Mouse (Mus musculus) ovary, adult 18-20 months (tissue): ENCODE results near the gene Nrf1.

Source experiments
- DNase-seq: peaks from one replicate; pipeline ENCODE4 v3.0.0; 2022; ENCODE audit warnings: low spot score, mixed read lengths

Gene Nrf1

GRCm38 (mm10) chr6:30150471-30150870, 102.7 kb downstream of the Nrf1 start:
- no peak for DNase-seq

DNA sequence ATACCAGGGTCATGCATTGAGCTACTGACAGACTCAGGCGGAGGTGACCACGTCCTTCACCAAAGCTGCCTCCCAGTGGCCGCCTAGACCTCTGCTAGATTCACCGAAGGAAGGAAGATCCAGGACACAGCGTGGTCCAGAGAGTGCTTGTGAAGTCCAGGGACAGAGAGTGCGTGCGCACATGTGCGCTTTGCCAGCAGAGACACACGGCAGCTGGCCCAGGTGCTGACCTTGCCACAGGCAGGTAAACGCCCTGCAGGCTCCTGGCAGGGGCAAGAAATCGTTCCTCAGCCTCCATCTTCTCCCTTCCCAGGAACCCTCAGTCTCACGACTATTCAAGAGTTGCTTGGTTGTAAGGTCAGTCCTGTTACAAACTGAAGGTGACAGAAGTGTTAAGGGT, 104.4 kb downstream of the Nrf1 start:
- DNase-seq, result no peak

GRCm38 (mm10) chr6:30152649-30153048, 104.9 kb downstream of the Nrf1 start:
- no peak for DNase-seq

DNA sequence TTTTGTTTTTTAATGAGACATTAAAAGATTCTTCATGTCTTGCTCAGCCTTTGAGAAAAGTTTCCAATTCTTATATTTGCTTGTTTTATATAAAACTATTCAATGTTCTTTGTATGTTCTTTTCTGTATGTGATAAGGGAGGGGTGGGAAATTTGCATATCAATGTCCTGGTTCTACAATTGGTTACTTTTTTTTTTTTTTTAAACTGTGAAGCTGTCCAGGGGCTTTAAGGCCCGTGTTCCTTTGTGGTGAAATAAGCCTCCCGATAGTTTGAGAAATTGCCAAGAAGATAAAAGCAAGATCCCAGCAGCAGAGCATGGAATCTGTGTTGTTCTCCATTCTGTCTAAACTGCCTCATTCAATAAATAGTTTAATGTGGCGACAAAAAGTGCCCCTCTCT, 105.3 kb downstream of the Nrf1 start:
- DNase-seq, result no peak

DNA sequence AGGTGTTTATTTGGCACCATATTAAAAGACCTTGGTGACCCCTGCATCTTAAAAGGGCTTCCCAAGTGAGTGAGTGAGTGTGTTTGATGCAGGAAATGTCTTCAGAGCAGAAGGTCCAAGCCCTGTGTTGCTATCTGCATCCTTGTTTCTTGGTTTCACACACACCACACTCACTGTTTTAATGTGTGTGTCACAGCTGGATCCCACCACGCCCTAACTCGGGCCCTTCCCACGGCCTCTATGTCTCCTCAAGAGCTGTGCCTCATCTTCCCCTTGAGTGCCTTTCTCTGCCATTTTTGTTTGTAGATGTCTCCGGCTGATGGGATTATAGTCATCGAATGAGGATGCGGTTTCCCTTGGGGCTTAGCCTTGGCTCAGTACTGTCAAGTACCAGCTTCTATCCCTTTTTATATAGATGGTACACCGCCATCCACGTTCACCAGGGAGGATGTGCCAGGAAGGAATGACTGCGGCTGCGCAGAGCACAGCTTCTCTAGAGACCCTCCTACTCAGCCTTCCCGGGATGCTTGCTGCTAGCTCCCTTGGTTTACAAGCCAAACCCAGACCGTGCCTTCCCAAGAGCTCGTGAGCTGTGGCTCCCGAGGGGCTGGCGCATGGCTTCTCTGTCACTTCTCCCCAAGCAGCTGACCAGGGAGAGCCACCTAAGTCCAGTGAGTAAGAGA, 106.1 kb downstream of the Nrf1 start:
- no peak for DNase-seq

DNA sequence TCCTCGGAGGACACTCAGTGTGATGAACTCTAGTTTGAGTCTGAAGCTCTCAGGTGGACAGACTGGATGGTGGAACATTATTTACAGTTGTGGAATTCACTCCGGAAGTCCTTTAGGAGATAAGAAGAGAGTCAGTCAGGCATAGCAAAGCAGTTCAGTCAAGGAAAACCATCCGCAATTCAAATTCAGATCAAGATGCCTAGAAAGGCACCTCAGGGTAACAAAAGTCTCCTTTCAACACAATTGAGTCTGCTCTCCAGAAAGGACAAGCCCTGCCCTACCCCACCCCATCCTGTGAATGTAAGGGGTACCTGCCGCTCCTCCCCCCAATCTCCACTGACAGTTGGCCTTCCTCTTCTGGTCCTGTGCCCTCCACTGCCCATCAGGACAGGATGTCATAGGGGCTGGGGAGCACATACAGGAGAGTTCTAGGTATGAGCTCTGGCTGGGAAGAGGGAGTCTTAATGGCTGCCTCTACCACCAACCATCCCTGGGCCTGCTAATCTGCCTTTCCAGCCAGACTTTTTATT, 111.8 kb downstream of the Nrf1 start:
- DNase-seq, result no peak

- no peak for DNase-seq
Measured at GRCm38 (mm10) chr6:30160408-30160807, 112.6 kb downstream of the Nrf1 start.

DNA sequence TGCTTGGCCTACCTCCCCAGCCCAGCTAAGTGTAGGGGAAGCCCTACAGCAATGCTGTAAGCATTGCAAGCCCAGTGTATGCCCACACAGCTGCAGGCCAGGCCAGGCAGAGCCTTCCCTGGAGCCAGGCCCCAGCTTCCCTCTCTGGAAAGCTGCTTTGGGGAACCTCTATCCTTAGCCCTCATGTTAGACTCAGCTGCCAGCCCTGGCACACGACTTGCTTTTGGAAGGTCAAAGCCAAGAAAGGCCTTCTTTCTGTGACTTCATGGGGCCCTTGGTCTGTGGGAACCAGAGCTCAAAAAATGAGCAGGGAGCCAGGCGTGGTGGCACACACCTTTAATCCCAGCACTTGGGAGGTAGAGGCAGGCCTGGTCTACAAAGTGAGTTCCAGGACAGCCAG, 113.8 kb downstream of the Nrf1 start:
- DNase-seq, result no peak

- no peak for DNase-seq
Measured at GRCm38 (mm10) chr6:30162091-30162490, 114.3 kb downstream of the Nrf1 start.

DNA sequence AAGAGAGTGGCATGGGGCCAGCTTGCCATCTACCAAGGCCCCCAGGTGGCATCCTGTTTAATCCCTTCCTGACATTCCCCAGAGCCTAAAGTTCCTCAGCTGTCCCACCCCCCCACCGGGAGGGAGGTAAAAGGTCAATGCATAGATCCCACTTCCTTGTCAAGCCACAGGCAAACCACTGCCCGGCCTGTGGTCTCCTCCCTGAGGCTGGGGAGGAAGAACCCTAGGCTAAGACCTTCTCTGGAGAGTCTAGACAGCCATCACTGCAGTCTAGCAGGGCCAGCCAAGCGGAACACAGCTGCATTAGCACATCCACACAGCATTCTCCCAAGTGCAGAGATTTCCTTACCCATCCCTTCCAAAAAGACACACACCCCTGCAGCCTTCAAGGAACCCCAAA, 118.6 kb downstream of the Nrf1 start:
- no peak for DNase-seq

DNA sequence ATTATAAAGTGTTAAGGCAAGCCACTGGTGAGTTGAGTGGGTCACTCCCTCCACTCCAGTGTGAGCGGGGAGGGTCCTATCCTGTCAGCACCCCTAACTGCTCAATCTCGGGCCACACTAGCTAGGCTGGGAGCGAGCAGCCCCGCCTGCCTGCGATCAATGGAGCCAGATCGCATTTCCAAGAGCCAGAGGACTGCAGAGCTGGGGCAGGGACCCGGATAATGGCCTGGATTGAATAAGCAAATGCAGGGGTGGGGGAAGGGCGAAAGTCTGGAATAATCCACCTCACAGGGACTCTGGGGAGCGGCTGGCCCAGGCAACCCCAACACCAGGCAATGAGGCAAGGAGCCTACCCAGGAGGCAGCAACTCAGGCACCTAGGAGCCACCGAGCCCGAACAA, 119.4 kb downstream of the Nrf1 start:
- no peak for DNase-seq

GRCm38 (mm10) chr6:30168275-30168674, 120.5 kb downstream of the Nrf1 start:
- no peak for DNase-seq

DNA sequence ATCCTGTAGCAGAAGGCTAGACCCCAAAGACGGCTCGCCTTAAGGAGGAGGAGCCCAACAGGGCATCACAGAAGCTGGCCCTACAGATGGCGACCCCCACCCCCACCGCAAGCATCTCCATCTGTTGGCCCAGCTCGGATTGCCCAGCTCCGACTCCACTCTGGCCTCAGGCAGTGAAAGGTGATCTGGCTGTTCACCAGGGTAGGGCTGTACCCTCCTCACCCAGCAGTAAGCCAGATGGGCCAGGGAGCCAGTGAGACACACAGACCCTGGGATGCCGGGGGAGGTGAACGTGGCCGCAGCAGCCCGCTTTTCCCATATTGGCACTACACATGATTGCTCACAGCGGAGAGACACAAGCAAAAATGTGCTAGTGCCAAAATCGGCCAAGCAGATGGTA, 121.4 kb downstream of the Nrf1 start:
- DNase-seq, result no peak

GRCm38 (mm10) chr6:30171226-30171625, 123.4 kb downstream of the Nrf1 start:
- no peak for DNase-seq

- DNase-seq, result no peak
Measured at GRCm38 (mm10) chr6:30171967-30172366, 124.2 kb downstream of the Nrf1 start.

DNA sequence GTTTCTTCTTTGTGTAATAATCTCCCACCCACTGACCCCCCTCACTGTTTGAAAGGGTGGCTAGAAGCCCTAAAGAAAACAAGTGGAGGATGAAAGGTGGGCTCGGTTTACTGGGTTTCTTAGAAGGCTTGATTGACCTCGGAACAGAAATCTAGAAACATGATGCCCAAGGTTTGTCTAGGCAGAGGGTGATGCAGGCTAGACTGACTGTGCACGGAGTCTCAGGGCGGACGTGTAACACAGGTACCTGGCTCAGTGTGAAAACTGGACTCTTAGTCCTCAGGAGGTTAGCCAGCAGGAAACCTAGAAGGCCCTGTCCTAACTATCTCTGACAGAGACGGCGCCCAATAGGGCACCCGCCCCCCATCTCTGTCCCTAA, 124.6 kb downstream of the Nrf1 start:
- DNase-seq, result no peak

DNA sequence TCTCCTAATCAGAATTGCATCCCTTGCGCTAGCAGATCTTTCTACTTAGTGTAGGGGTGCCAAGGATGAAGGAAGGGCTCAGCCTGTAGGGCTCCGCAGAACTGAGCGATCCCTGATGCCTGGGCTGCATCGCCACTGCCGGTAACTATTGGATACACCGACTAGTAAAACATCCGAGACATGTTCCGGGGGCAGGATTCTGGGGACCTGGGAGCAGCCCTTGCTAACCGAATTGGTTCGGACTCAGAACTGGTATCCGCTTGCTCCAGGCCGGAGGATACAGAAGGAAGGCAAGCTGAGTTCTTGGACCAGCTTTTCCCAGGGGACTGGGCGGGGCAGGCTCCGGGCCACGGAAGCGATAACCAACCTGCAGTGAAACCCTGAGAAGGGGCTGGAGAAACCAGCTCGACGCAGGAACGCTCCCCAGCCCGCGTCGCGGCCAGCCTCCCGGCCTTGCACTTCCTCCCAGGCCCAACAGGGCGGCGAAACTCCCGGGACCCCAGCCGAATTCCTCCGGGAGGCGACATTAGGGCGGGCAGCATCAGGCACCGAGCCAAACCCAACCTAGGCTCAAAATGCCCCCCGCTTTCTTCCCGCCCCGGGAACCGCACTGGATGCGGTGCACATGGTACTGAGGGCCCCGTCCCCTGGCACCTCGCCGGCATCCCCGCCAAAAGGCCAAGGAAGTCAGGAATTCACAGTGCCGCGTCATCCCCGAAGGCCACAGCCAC, 125.2 kb downstream of the Nrf1 start:
- DNase-seq, result no peak

DNA sequence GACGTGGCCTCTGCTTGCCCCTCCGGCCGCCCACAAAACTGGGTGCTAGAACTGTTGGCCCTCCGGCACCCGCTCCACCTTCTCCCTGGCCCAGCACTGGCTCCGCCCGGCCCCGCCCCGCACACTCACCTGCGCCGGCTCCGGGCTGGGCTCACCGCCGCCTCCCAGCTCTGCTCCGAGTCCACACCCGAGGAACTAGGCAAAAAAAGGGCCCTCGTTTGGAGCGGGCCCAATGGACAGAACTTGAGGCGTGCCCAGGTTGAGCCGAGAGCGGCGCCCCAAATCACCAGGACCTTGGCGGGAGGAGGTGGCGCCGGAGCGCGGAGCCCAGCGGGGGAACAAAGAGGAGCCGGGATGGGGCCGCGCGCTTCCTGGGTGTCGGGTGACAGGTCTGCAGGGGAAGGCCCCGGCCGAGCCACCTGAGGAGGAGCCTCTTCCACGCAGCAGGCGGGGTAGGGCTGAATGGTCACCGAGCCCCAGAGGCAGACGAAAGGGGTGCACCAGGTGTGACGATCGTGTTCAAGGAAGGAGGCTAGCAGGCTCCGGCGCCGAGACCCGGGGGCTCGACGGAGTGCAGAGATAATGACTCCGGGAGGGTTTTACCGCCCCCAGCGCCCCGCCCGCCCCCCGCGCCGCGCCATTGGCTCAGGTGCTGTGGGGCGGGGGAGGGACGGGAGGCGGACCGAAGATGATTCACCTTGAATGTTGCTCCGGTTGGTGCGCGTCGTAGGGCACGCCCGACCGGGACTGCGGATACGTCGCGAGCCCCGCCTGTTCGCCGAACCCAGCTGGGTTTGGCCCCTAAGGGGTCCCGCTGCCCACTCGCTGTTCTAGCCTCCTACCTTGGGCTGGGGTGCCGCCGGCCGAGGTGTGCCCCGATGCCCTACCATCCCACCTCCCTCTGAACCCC, 126.0 kb downstream of the Nrf1 start:
- no peak for DNase-seq

DNA sequence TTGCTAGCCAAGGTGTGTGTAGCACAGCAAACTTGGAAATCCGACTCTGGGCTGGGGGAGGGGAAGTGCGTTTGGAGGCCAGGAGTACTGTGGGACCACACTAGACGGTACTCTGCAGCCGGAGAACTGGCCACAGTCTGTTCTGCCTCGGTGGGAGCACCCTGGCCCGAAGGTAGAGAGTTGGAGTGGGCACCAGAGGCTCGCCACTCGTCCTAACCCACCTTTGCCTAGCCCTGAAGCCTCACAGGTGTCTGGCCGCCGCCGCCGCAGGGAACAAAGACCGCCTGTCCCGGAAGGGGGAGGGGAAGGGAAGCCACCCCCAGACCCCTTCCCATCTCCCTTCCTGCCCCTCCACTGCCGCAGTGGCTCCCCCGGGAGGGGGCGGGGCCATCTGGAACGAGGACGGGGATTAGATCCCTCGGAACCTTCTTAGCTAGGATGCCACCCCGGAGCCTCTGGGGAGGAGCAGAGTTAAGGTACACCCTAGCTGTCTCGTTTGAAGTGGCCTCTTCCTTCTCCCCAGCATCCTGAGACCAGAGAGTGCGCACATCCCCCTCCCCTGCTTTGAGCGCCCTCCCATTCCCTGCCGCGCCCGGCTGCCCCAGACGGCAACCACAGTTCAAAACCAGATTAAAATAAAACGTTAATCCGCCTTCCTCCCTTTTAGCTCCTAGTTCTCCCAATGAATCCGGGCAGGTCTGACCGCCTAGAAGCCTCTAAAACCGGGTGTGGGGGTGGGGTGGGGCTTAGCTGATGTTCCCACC, 126.9 kb downstream of the Nrf1 start:
- no peak for DNase-seq

DNA sequence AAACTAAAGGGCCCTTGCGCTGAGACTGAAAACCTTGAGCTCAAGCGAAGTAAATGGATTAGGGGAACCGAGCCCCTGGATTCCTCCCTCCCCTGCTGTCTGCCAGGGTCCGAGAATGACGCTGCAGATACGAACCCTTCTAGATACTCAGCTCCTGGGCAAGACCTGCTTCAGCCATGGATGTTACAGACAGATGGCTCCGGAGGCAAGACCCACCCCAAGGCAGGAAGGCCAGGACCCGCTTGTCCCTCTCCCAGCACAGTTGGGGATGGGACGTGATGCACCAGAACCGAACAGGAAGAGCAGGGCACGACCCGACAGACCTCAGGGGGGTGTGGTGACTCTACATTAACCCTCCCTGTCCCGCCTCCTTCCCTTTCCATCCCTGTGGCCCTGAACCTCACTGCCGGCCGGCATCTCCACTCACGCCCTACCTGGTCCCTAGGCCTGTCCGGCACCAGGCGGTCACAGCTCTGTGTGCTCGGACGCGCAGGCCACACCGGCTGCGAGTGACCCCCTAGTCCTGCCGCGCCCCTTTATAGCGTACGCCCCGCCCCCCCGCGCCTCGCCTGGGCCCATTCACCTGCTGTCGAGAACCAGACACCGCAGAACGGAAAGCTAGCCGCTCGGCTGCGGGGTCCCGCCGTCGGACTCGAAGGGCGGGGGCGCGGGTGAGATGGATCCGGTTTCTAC, 127.6 kb downstream of the Nrf1 start:
- no peak for DNase-seq

GRCm38 (mm10) chr6:30175918-30176421, 128.2 kb downstream of the Nrf1 start:
- DNase-seq, result no peak
